In genomic region chr17:67954961-67955360, GRCm38 (mm10) we compare ENCODE assay signal across 20 mouse cellular contexts. TPM values are rescaled to one million over a fixed set of nuclear protein-coding genes. Genes with fewer than 3 reads are reported as not detected.
DNase-seq lines count a peak whose midpoint lies in the region; ATAC-seq and TF ChIP-seq lines count a peak whose summit lies in the region.
"Had no signal": no experiment of that assay in that cellular context is flagged by ENCODE, and none has a peak within 500 bp of the region (broad histone marks: within the 10 kb centered on the region; RNA-seq: fewer than 3 reads in every experiment).

No protein-coding gene starts in this region.

- WGBS in hindbrain, embryonic 10.5 days: 83% methylated on average over 5 of the region's 5 CpGs
- WGBS in hindbrain, embryonic 13.5 days: 85% methylated on average over 5 of the region's 5 CpGs
- 64% methylated on average over 5 of the region's 5 CpGs for WGBS in embryonic facial prominence, embryonic 12.5 days
- 86% methylated on average over 5 of the region's 5 CpGs for whole genome bisulfite sequencing in limb, embryonic 10.5 days
- 55% methylated on average over 5 of the region's 5 CpGs for WGBS in stomach, postnatal 0 days

- no peaks in the 10 kb centered on the region for H3K9me3 ChIP-seq in hindbrain, embryonic 10.5 days
- no peaks in the 10 kb centered on the region for H3K9me3 ChIP-seq in hindbrain, embryonic 13.5 days
- H3K9me3 ChIP-seq in embryonic facial prominence, embryonic 12.5 days: no peaks in the 10 kb centered on the region
- H3K9me3 ChIP-seq in limb, embryonic 10.5 days (replicated peaks): no peaks in the 10 kb centered on the region
- H3K9me3 ChIP-seq in stomach, postnatal 0 days (ENCODE audit: control insufficient read depth, low read length): no peaks in the 10 kb centered on the region
- H3K9me3 ChIP-seq: forebrain, embryonic 15.5 days; heart, embryonic 15.5 days; hindbrain, embryonic 15.5 days had no signal

- H3K9ac ChIP-seq in hindbrain, embryonic 13.5 days: no peak overlapping the region
- H3K9ac ChIP-seq in embryonic facial prominence, embryonic 12.5 days: no peak overlapping the region
- no peak overlapping the region for H3K9ac ChIP-seq in stomach, postnatal 0 days (ENCODE audit: low read length)
- H3K9ac ChIP-seq: forebrain, embryonic 15.5 days; heart, embryonic 15.5 days; hindbrain, embryonic 15.5 days had no signal

- no peak for TF ChIP-seq EP300 in stomach, postnatal 0 days (optimal IDR thresholded peaks at IDR 0.05)

- H3K4me1 ChIP-seq in hindbrain, embryonic 10.5 days (replicated peaks): peaks cover 53% of the 10 kb centered on the region
- peaks cover 12% of the 10 kb centered on the region; the same call in 1 of the 2 replicates for H3K4me1 ChIP-seq in hindbrain, embryonic 13.5 days (replicated peaks)
- peaks cover 60% of the 10 kb centered on the region for H3K4me1 ChIP-seq in embryonic facial prominence, embryonic 12.5 days
- peaks cover 74% of the 10 kb centered on the region for H3K4me1 ChIP-seq in limb, embryonic 10.5 days
- peaks cover 5% of the 10 kb centered on the region for H3K4me1 ChIP-seq in stomach, postnatal 0 days (replicated peaks; ENCODE audit: control insufficient read depth, insufficient read depth)
- H3K4me1 ChIP-seq: forebrain, embryonic 15.5 days had no signal

- H3K27me3 ChIP-seq in hindbrain, embryonic 10.5 days (ENCODE audit: insufficient read depth, poor library complexity, severe bottlenecking): peaks cover 4% of the 10 kb centered on the region; the same call in 1 of the 2 replicates
- no peaks in the 10 kb centered on the region for H3K27me3 ChIP-seq in hindbrain, embryonic 13.5 days
- no peaks in the 10 kb centered on the region for H3K27me3 ChIP-seq in embryonic facial prominence, embryonic 12.5 days
- H3K27me3 ChIP-seq in limb, embryonic 10.5 days (ENCODE audit: low read depth, poor library complexity, severe bottlenecking): no peaks in the 10 kb centered on the region
- H3K27me3 ChIP-seq in stomach, postnatal 0 days (ENCODE audit: control insufficient read depth, insufficient read depth, low read length): no peaks in the 10 kb centered on the region
- H3K27me3 ChIP-seq: forebrain, embryonic 15.5 days; heart, embryonic 15.5 days; hindbrain, embryonic 15.5 days had no signal

- no peak for DNase-seq in hindbrain, embryonic 10.5 days (ENCODE audit: low spot score)
- no peak for DNase-seq in limb, embryonic 10.5 days (ENCODE audit: low spot score)
- no peak for DNase-seq in stomach, postnatal 0 days (ENCODE audit: low spot score)
- DNase-seq in adrenal gland, adult 18-20 months (ENCODE audit: low spot score in 2 of 2): no peak
- no peak for DNase-seq in retina, postnatal 1 day
- DNase-seq: adrenal gland, postnatal 14 days; cerebellum, adult 18-20 months; cerebellum, postnatal 36 days; gastrocnemius, postnatal 36 days; heart, adult 18-20 months; heart, postnatal 14 days had no signal

- H3K36me3 ChIP-seq in hindbrain, embryonic 10.5 days: no peaks in the 10 kb centered on the region
- no peaks in the 10 kb centered on the region for H3K36me3 ChIP-seq in hindbrain, embryonic 13.5 days
- H3K36me3 ChIP-seq in embryonic facial prominence, embryonic 12.5 days: no peaks in the 10 kb centered on the region
- no peaks in the 10 kb centered on the region for H3K36me3 ChIP-seq in limb, embryonic 10.5 days
- no peaks in the 10 kb centered on the region for H3K36me3 ChIP-seq in stomach, postnatal 0 days (ENCODE audit: control insufficient read depth, insufficient read depth, low read length)
- H3K36me3 ChIP-seq: forebrain, embryonic 15.5 days; G1E; heart, embryonic 15.5 days; hindbrain, embryonic 15.5 days had no signal

- H3K4me3 ChIP-seq in hindbrain, embryonic 10.5 days: no peak overlapping the region
- H3K4me3 ChIP-seq in hindbrain, embryonic 13.5 days: no peak overlapping the region
- H3K4me3 ChIP-seq in embryonic facial prominence, embryonic 12.5 days: no peak overlapping the region
- no peak overlapping the region for H3K4me3 ChIP-seq in limb, embryonic 10.5 days
- H3K4me3 ChIP-seq in stomach, postnatal 0 days (ENCODE audit: low read depth, low read length): 0 out of 2 replicates have a peak overlapping the region, but pooled peaks have one; percentile 3
- H3K4me3 ChIP-seq: forebrain, embryonic 15.5 days; heart, embryonic 15.5 days; hindbrain, embryonic 15.5 days had no signal

- no peak for ATAC-seq in hindbrain, embryonic 13.5 days (ENCODE audit: low FRiP score)
- no peak for ATAC-seq in embryonic facial prominence, embryonic 12.5 days (ENCODE audit: insufficient number of reproducible peaks, insufficient read depth, low FRiP score, low TSS enrichment)
- no peak for ATAC-seq in stomach, postnatal 0 days (ENCODE audit: low FRiP score, low TSS enrichment)
- ATAC-seq: CD4-positive, CD25-positive, alpha-beta regulatory T cell, adult 4 months; forebrain, embryonic 15.5 days; intestine, postnatal 0 days had no signal

- no peak for TF ChIP-seq CTCF in stomach, postnatal 0 days (IDR thresholded peaks at IDR 0.05; ENCODE audit: low read depth)

- H3K4me2 ChIP-seq in hindbrain, embryonic 13.5 days: no peak overlapping the region
- H3K4me2 ChIP-seq in embryonic facial prominence, embryonic 12.5 days (replicated peaks): 0 out of 2 replicates have a peak overlapping the region, but pooled peaks have one; percentile 13
- H3K4me2 ChIP-seq in stomach, postnatal 0 days (replicated peaks; ENCODE audit: low read depth): 0 out of 2 replicates have a peak overlapping the region, but pooled peaks have one; percentile 12
- H3K4me2 ChIP-seq: forebrain, embryonic 15.5 days; heart, embryonic 11.5 days; heart, embryonic 15.5 days; hindbrain, embryonic 15.5 days had no signal

- peak overlapping the region; percentile 35; the same call in 1 of the 2 replicates for H3K27ac ChIP-seq in hindbrain, embryonic 10.5 days
- H3K27ac ChIP-seq in hindbrain, embryonic 13.5 days: no peak overlapping the region
- no peak overlapping the region for H3K27ac ChIP-seq in embryonic facial prominence, embryonic 12.5 days
- 0 out of 2 replicates have a peak overlapping the region, but pooled peaks have one; percentile 72 for H3K27ac ChIP-seq in limb, embryonic 10.5 days
- no peak overlapping the region for H3K27ac ChIP-seq in stomach, postnatal 0 days (replicated peaks)
- H3K27ac ChIP-seq: forebrain, embryonic 15.5 days; hindbrain, embryonic 15.5 days had no signal

RNA-seq across cellular contexts. Expression of gene Arhgap28, which starts 49.0 kb away (rescaled TPM):
- 32.8 and 35.4 TPM in 2 replicates for polyA plus RNA-seq in hindbrain, embryonic 10.5 days (2016; fragmentation: Nextera tagmentation; extraction: Ambion mirVana)
- 13.1 and 14.7 TPM in 2 replicates for polyA plus RNA-seq in hindbrain, embryonic 13.5 days (2015; fragmentation: Nextera tagmentation; extraction: Ambion mirVana)
- 79.3 and 81.3 TPM in 2 replicates for polyA plus RNA-seq in embryonic facial prominence, embryonic 12.5 days (2016; fragmentation: Nextera tagmentation; extraction: Ambion mirVana)
- 52.8 and 58.2 TPM in 2 replicates for polyA plus RNA-seq in limb, embryonic 10.5 days (2016; fragmentation: Nextera tagmentation; extraction: Ambion mirVana)
- polyA plus RNA-seq in stomach, postnatal 0 days (2015; fragmentation: Nextera tagmentation; extraction: Ambion mirVana): 5.7 and 5.8 TPM in 2 replicates
- total RNA-seq in adrenal gland, adult 18-20 months (2021): 10 to 100 TPM in 1 of 2 experiments, 1 to 10 TPM in 1; 7.4 to 21.9 TPM
- polyA plus RNA-seq: CD4-positive, CD25-positive, alpha-beta regulatory T cell, adult 4 months; G1E had no signal

Comparison
In these comparisons a context has a peak if more than half of its experiments do, and no peak if none do; other contexts are left out.
1. H3K27ac ChIP-seq: peak in hindbrain, embryonic 10.5 days (single experiment) and limb, embryonic 10.5 days (single experiment); none in hindbrain, embryonic 13.5 days (single experiment), embryonic facial prominence, embryonic 12.5 days (single experiment) and stomach, postnatal 0 days (single experiment).